Mouse (Mus musculus) stomach, embryonic 14.5 days (tissue): ENCODE measurements around the gene Rufy2. TPM values are rescaled to one million over a fixed set of nuclear protein-coding genes. Genes with fewer than 3 reads are reported as not detected.

Experiments used
- ATAC-seq: fragments of 200-750 bp; cut with Nextera tagmentation; 2 replicates; pipeline ENCODE4 v1.8.0; 2017; ENCODE audit warnings: low read depth, moderate TSS enrichment; ENCODE audit not compliant: insufficient number of reproducible peaks, insufficient read depth, low FRiP score
- H3K27ac ChIP-seq: fragments of 300-500 bp; sonication (generic); 2 replicates; pipeline ENCODE4 v1.5.1; 2014; ENCODE audit warnings: mild to moderate bottlenecking, low read length, moderate library complexity, mixed read lengths
- H3K27me3 ChIP-seq: fragments of 300-500 bp; sonication (generic); 2 replicates; pipeline ENCODE4 v1.6.1; 2014; ENCODE audit warnings: low read length, control low read depth, mixed read lengths; ENCODE audit not compliant: control insufficient read depth, insufficient read depth
- H3K36me3 ChIP-seq: fragments of 300-500 bp; sonication (generic); 2 replicates; pipeline ENCODE4 v1.6.1; 2014; ENCODE audit warnings: mild to moderate bottlenecking, control low read depth, low read length, moderate library complexity, mixed read lengths; ENCODE audit not compliant: control insufficient read depth, insufficient read depth
- H3K4me1 ChIP-seq: fragments of 300-500 bp; sonication (generic); 2 replicates; pipeline ENCODE4 v1.6.1; 2014; ENCODE audit warnings: low read length, control low read depth, mixed read lengths; ENCODE audit not compliant: control insufficient read depth, insufficient read depth
- H3K4me2 ChIP-seq: fragments of 300-500 bp; sonication (generic); replicated peaks from 2 replicates; pipeline ENCODE4 v1.6.1; 2014; ENCODE audit warnings: low read depth, low read length, control low read depth
- H3K4me3 ChIP-seq: fragments of 300-500 bp; sonication (generic); 2 replicates; pipeline ENCODE4 v1.5.1; 2014; ENCODE audit warnings: low read depth, low read length, control low read depth
- H3K9ac ChIP-seq: fragments of 300-500 bp; sonication (generic); replicated peaks from 2 replicates; pipeline ENCODE4 v1.6.1; 2014; ENCODE audit warnings: low read depth, mild to moderate bottlenecking, control low read depth, low read length, moderate library complexity, mixed read lengths
- H3K9me3 ChIP-seq: fragments of 300-500 bp; sonication (generic); 2 replicates; pipeline ENCODE4 v1.6.1; 2016; ENCODE audit warnings: low read depth, low read length, control low read depth; ENCODE audit not compliant: control insufficient read depth
- WGBS: fragments of 180-500 bp; shearing (Covaris S2); extraction: QIAGEN DNeasy Blood & Tissue Kit; methylation state at CpG from one replicate; pipeline ENCODE4 v1.1.7; 2014; 5-methylcytosine and 5-hydroxymethylcytosine counted together
- polyA plus RNA-seq: library from polyadenylated mRNA; unstranded; fragments of >200 nt; fragmentation: Nextera tagmentation; extraction: Ambion mirVana; gene quantifications from 2 replicates; pipeline ENCODE4 v1.2.1, GENCODE M21; 2014

The Rufy2 gene
- polyA plus RNA-seq, 1 experiment from 2014 or later, result 32.4 TPM

- WGBS, result under 1% methylated on average over 68 of the region's 68 CpGs
- Histone ChIP-seq H3K4me1 (peaks cover 15% of the 10 kb centered on the region), H3K36me3 (no peaks in the 10 kb centered on the region; the same call in 1 of the 2 replicates), H3K9ac (peak overlapping the region; percentile 72), H3K9me3 (no peaks in the 10 kb centered on the region), H3K4me3 (peak overlapping the region; percentile 86), H3K4me2 (peak overlapping the region; percentile 60), H3K27me3 (no peaks in the 10 kb centered on the region), H3K27ac (peak overlapping the region; percentile 99)
- ATAC-seq, result no peak; the same call in 1 of the 2 replicates
Measured at GRCm38 (mm10) chr10:63023121-63023748, 43.2 kb downstream of the Rufy2 start.

- Histone ChIP-seq H3K4me2 (peak within 1 kb of the TSS; percentile 60), H3K4me1 (peaks cover 15% of the 10 kb centered on the region), H3K9ac (peak within 1 kb of the TSS; percentile 72), H3K36me3 (no peaks in the 10 kb centered on the region; the same call in 1 of the 2 replicates), H3K27me3 (no peaks in the 10 kb centered on the region), H3K27ac (peak within 1 kb of the TSS; percentile 99), H3K9me3 (no peaks in the 10 kb centered on the region), H3K4me3 (peak within 1 kb of the TSS; percentile 86)
- WGBS, result under 1% methylated on average over 61 of the region's 69 CpGs
- ATAC-seq, result peak; percentile 94
Measured at GRCm38 (mm10) chr10:63023749-63024579, 43.9 kb downstream of the Rufy2 start, which contains the start of the genes Hnrnph3 and Pbld2. TSS of gene Hnrnph3 (minus strand) at chr10:63024217. TSS of gene Pbld2 (plus strand) at chr10:63024315.

GRCm38 (mm10) chr10:63024580-63024910 lies 44.5 kb downstream of the Rufy2 start:
- H3K4me2 ChIP-seq, result peak overlapping the region; percentile 48
- H3K9ac ChIP-seq, result peak overlapping the region; percentile 45
- H3K27me3 ChIP-seq, result no peaks in the 10 kb centered on the region
- peak overlapping the region; percentile 86 for H3K4me3 ChIP-seq
- ATAC-seq, result peak; percentile 21; the same call in 1 of the 2 replicates
- H3K9me3 ChIP-seq, result no peaks in the 10 kb centered on the region
- peaks cover 15% of the 10 kb centered on the region for H3K4me1 ChIP-seq
- no peaks in the 10 kb centered on the region for H3K36me3 ChIP-seq
- peak overlapping the region; percentile 99 for H3K27ac ChIP-seq
- under 1% methylated on average over 8 of the region's 8 CpGs for WGBS

- H3K4me2 ChIP-seq, result peak overlapping the region; percentile 48
- ATAC-seq, result no peak
- H3K27ac ChIP-seq, result peak overlapping the region; percentile 99
- H3K27me3 ChIP-seq, result no peaks in the 10 kb centered on the region
- peak overlapping the region; percentile 86 for H3K4me3 ChIP-seq
- peak overlapping the region; percentile 45; the same call in 1 of the 2 replicates for H3K9ac ChIP-seq
- H3K9me3 ChIP-seq, result no peaks in the 10 kb centered on the region
- H3K4me1 ChIP-seq, result peaks cover 15% of the 10 kb centered on the region
- 27% methylated on average over 2 of the region's 2 CpGs for WGBS
- no peaks in the 10 kb centered on the region for H3K36me3 ChIP-seq
Measured at GRCm38 (mm10) chr10:63025016-63025415, 45.0 kb downstream of the Rufy2 start.

GRCm38 (mm10) chr10:63025491-63026011 lies 45.5 kb downstream of the Rufy2 start:
- no peaks in the 10 kb centered on the region for H3K36me3 ChIP-seq
- no peak overlapping the region for H3K4me3 ChIP-seq
- peak overlapping the region; percentile 99; the same call in 1 of the 2 replicates for H3K27ac ChIP-seq
- peaks cover 15% of the 10 kb centered on the region for H3K4me1 ChIP-seq
- 67% methylated on average over 6 of the region's 6 CpGs for WGBS
- no peaks in the 10 kb centered on the region for H3K27me3 ChIP-seq
- no peak overlapping the region for H3K9ac ChIP-seq
- no peaks in the 10 kb centered on the region for H3K9me3 ChIP-seq
- no peak for ATAC-seq
- H3K4me2 ChIP-seq, result peak overlapping the region; percentile 48

- WGBS, result 50% methylated on average over 8 of the region's 8 CpGs
- no peak overlapping the region for H3K27ac ChIP-seq
Measured at GRCm38 (mm10) chr10:63026156-63026794, 46.3 kb downstream of the Rufy2 start.

GRCm38 (mm10) chr10:63026795-63027160 lies 46.8 kb downstream of the Rufy2 start:
- 87% methylated on average over 6 of the region's 6 CpGs for WGBS
- H3K27ac ChIP-seq, result no peak overlapping the region
- no peak overlapping the region for H3K4me2 ChIP-seq

More at GRCm38 (mm10) chr10:63026156-63026794, 46.3 kb downstream of the Rufy2 start:
- Histone ChIP-seq H3K4me3 (no peak overlapping the region), H3K4me1 (peaks cover 11% of the 10 kb centered on the region), H3K4me2 (no peak overlapping the region), H3K9me3 (no peaks in the 10 kb centered on the region), H3K9ac (no peak overlapping the region), H3K27me3 (no peaks in the 10 kb centered on the region), H3K36me3 (no peaks in the 10 kb centered on the region)
- ATAC-seq, result no peak

More at GRCm38 (mm10) chr10:63026795-63027160, 46.8 kb downstream of the Rufy2 start:
- H3K9me3 ChIP-seq, result no peaks in the 10 kb centered on the region
- H3K4me1 ChIP-seq, result peaks cover 6% of the 10 kb centered on the region; the same call in 1 of the 2 replicates
- H3K27me3 ChIP-seq, result no peaks in the 10 kb centered on the region
- no peaks in the 10 kb centered on the region for H3K36me3 ChIP-seq
- no peak for ATAC-seq
- no peak overlapping the region for H3K9ac ChIP-seq
- no peak overlapping the region for H3K4me3 ChIP-seq
